Mouse (Mus musculus): Measurements from ENCODE around the gene Gm44503. TPM values are rescaled to one million over a fixed set of nuclear protein-coding genes. Genes with fewer than 3 reads are reported as not detected.

The Gm44503 gene
- total RNA-seq, 4 experiments from 2014 or later = not detected

- no peak for DNase-seq (ENCODE audit: low spot score in 2 of 2)
Measured at GRCm38 (mm10) chr9:72972984-72973383, 14.3 kb downstream of the Gm44503 start.

GRCm38 (mm10) chr9:72974734-72975133 lies 16.1 kb downstream of the Gm44503 start:
- no peak for DNase-seq (ENCODE audit: low spot score in 2 of 2)

- DNase-seq (ENCODE audit: low spot score in 2 of 2) = no peak
Measured at GRCm38 (mm10) chr9:72975242-72975641, 16.6 kb downstream of the Gm44503 start.

GRCm38 (mm10) chr9:72983066-72983465 lies 24.4 kb downstream of the Gm44503 start:
- DNase-seq (ENCODE audit: low spot score in 2 of 2) = no peak

DNA sequence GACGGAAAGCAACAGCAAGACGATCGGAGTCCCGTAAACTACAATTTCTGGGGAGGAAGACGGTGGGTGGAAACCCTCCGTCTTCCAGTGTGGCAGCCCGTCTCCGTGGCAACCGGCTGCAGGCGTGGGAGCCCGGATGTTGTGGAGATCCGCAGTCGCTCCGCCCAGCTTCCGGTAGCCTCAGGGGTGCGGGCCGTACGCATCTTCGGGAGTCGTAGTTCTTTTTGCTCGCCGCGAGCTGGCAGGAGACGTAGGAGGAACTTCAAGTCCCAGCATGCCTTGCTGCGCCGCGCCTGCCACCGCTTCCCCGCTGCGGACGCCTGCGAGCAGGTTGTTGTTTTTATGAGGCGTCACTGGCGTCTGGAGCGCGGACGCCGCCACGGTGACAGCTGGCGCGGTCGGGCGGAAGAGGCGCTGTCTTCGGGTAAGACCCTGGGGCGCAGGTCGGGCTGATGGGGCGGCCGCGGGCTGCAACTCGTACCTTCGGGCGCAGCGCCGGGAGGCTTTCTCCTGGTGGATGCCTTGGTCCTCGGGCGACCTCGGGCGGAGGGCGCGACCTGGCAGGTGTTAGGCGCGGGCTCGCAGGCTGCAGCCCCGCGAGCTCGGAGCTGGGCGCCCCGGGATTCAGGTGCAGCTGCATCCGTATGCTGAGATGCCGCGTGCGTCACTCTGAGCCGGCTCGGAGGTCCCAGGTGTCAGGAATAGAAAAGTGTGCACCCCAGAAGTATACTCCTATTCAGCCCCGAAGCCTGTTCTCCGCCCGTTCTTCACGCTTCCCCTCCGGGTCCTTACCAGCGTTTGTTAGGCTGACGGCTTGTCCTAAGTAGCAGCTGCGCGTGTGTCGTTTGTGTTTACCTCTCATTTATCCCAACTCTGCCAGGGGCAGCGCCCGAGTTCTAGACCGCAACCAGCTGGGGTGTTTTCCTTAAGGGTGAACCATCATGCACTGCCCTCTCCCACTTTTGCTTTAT lies 26.9 kb downstream of the Gm44503 start, which contains the start of the genes Ccpg1os and Ccpg1:
Gene Ccpg1os, minus strand, starts transcription at position 133 of the 971 bp plus-strand sequence.
Gene Ccpg1, plus strand, starts transcription at position 180 of the 971 bp plus-strand sequence.
- DNase-seq (ENCODE audit: low spot score in 2 of 2) = peak; percentile 97 to 98

GRCm38 (mm10) chr9:72987703-72988102 lies 29.1 kb downstream of the Gm44503 start:
- no peak for DNase-seq (ENCODE audit: low spot score in 2 of 2)

DNA sequence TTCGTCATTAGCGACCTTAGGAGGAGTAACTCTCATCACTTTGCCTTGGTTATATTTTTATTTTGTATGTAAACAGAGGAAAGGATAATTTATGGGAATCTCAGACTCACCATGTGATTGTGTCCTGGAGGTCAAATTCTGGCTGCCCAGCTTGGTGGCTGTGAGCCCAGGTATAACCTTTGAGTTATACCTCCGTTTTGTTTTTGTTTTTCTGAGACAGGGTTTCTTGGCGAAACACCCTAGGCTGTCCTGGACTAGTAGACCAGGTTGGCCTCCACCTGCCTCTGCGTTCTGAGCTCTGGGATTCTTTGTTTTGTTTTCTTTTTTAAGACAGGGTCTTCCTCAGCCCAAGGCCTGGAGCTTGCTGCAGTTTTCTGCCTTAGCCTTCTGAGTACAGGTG lies 30.1 kb downstream of the Gm44503 start:
- DNase-seq (ENCODE audit: low spot score in 2 of 2) = no peak

DNA sequence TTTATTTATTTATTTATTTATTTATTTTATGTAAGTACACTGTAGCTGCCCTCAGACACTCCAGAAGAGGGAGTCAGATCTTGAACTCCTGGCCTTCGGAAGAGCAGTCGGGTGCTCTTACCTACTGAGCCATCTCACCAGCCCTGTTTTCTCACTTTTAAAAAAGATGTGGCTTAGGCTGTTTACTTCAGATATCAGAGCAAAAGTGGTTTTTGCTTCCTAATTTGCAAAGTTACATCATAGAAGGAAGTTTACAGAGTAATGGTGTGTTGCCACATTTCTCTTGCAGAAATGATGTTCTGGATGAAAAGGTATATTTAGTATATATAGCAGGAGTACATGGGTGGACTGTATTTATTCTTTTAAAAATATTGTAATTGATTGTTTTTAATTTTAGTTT lies 32.8 kb downstream of the Gm44503 start:
- DNase-seq (ENCODE audit: low spot score in 2 of 2) = no peak

- DNase-seq (ENCODE audit: low spot score in 2 of 2) = no peak
Measured at GRCm38 (mm10) chr9:72992576-72992975, 33.9 kb downstream of the Gm44503 start.

- DNase-seq (ENCODE audit: low spot score in 2 of 2) = no peak
Measured at GRCm38 (mm10) chr9:72996167-72996566, 37.5 kb downstream of the Gm44503 start.

- no peak for DNase-seq (ENCODE audit: low spot score in 2 of 2)
Measured at GRCm38 (mm10) chr9:72996806-72997205, 38.2 kb downstream of the Gm44503 start.

DNA sequence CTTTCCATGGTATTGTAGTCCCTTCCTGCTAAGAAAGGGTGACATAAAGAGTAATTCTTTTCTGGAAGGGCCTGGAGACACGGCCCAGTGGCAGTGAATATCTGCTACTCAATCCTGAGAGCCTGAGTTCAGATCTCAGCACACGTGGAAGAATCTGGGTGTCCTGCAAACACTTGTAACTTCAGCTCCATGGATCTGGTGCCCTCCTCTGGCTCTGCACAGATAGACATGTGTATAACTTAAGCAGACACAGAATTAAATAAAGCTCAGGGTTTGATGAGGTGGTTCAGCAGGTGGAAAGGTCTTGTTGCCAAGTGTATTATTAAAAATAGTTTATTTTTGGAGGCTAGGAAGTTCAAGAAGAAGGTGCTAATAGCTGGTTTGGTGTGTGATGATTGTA lies 41.8 kb downstream of the Gm44503 start:
- no peak for DNase-seq (ENCODE audit: low spot score in 2 of 2)

DNA sequence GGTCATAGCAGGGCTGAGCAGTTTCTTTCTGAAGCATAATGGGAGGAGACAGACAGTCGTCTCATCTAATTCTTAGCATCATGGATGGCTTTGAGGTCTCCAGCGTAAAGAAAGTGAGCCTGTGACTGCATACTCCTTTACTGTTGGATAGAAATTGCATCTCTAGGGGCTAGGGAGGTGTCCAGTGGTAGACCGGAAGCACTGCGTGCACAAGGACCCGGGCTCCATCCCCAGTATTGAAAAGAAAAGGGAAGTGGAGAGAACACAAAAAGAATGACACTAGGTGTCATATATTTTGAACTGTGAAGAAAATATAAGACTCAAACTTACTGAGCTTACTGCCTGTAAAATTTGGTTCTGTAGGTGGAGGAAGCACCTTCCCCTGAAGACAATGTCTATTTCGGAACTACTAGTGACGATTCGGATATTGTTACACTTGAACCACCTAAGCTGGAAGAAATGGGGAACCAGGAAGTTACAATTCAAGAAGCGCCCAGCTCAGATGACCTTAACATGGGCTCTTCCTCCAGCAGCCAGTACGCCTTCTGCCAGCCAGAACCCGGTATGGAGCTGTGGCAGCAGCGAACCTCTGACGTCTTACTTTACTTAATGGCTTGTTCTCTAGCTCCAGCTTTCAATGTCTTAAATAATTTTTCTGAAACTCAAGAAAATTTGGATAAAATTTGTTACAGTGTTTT lies 42.8 kb downstream of the Gm44503 start:
- DNase-seq (ENCODE audit: low spot score in 2 of 2) = no peak

DNA sequence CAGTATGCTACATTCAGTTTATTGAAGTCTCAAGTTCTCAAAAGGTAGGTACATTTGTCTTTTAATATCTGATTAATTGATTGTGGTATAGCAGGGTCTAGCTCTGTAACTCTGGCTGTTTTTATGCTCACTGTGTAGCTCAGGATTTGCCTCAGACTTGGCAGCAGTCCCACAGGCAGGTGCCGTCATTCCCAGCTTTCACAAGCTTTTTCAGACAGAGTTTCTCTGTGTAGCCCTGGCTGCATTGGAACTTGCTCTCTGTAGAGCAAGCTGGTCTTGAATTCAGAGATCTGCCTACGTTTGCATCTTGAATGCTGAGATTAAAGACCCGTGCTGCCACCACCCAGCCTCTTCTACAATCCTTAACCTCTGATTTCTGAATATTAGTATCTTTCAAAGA lies 43.5 kb downstream of the Gm44503 start:
- DNase-seq (ENCODE audit: low spot score in 2 of 2) = no peak

GRCm38 (mm10) chr9:73004076-73004475 lies 45.4 kb downstream of the Gm44503 start:
- DNase-seq (ENCODE audit: low spot score in 2 of 2) = no peak

DNA sequence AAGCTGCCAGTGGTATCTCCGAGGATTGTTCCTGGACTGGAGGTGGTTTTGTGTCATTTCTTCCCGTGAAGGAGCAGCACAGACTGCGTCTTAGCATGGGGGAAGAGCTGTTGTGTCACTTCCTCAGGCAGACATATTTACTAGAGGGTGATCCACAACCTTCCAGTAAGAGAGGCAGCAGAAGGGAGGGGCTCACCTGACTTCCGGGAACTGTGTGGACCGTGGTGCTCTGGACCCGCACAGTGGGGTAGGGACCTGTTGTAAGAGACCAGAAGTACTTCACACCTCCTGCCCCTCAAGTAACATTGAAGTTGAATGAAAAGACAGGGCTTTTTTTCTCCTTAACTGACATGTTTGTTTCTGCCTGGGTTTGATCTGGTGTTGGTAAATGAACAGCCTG lies 46.5 kb downstream of the Gm44503 start:
- DNase-seq (ENCODE audit: low spot score in 2 of 2) = no peak

GRCm38 (mm10) chr9:73006175-73006574 lies 47.5 kb downstream of the Gm44503 start:
- no peak for DNase-seq (ENCODE audit: low spot score in 2 of 2)

DNA sequence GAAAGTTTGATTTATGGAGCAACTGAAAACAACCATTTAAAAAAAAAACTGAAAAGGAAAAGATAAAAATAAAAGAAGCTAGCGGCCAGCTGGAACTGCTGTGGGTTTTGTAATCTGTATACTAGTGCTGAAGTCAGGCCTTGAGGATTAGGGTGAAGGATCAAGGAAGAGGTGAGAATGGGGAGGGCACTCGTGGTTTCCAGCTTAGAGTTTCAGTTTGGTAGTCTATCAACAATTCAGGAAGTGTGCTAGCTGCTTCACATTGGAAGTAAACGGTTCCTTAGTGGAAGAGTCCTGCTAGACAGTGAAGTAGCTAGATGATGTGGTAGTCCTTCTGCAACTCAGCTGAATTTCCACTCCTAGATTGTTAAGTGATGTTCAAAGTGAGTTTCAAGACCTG lies 49.7 kb downstream of the Gm44503 start:
- DNase-seq (ENCODE audit: low spot score in 2 of 2) = no peak

GRCm38 (mm10) chr9:73012629-73013028 lies 54.0 kb downstream of the Gm44503 start:
- no peak for DNase-seq (ENCODE audit: low spot score in 2 of 2)

GRCm38 (mm10) chr9:73014724-73015123 lies 56.1 kb downstream of the Gm44503 start:
- peak; percentile 26 to 33 for DNase-seq (ENCODE audit: low spot score in 2 of 2)

GRCm38 (mm10) chr9:73019841-73020240 lies 61.2 kb downstream of the Gm44503 start:
- no peak for DNase-seq (ENCODE audit: low spot score in 2 of 2)

GRCm38 (mm10) chr9:73020566-73021097 lies 62.0 kb downstream of the Gm44503 start:
- DNase-seq (ENCODE audit: low spot score in 2 of 2) = no peak

Data from layer of hippocampus, adult 8-10 months (tissue).